Mouse (Mus musculus) c-Kit-negative CD71-positive TER-119-positive erythroid progenitor cells, embryonic 14.5 days (primary cell): ENCODE results near the gene Iffo2.
A peak's percentile ranks its signal among the peaks of the same experiment; 100 is the strongest.

Experiments used
- DNase-seq: peaks from one replicate; pipeline ENCODE4 v3.0.0-alpha.2; 2013; ENCODE audit warnings: low read depth, low spot score

Gene Iffo2

DNA sequence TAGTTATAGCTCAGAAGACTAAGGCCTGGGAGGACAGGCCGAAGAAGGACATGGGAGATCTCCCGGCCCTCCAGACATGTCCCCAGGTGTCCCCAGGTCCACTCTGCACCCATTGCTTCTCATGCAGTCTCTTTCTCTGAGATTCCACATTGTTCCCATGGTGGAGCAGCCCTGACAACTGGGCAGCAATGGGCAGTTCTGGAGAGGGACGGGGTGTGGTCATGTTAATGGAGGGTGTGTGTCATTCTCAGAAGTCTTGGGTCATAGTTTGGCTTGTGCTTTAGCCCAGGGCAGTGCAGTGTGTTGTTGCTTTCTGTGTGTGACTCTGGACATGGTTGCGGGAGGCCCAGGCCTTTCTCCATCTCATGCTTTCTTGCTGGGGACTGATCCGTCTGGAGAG is 76.4 kb downstream of the Iffo2 start:
- no peak for DNase-seq

DNA sequence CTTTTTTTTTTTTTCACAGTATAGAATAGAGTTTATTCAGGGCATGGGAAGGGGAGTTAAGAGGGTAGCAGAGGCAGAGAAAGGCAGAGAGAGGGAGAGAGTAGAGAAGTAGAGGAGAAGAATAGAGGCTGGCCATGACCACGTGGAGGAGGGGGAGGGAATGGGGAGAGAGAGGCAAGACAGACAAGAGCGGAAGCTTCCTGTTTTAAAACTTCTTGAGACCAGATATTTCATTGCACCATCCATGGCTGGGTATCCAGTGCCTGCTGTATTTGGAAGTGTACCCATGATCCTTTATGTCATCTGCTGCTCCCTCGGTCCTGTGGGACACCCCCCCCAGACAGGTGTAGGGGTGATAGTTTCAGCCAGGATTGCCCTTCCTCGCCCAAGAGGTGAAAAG is 78.6 kb downstream of the Iffo2 start:
- DNase-seq: no peak

DNA sequence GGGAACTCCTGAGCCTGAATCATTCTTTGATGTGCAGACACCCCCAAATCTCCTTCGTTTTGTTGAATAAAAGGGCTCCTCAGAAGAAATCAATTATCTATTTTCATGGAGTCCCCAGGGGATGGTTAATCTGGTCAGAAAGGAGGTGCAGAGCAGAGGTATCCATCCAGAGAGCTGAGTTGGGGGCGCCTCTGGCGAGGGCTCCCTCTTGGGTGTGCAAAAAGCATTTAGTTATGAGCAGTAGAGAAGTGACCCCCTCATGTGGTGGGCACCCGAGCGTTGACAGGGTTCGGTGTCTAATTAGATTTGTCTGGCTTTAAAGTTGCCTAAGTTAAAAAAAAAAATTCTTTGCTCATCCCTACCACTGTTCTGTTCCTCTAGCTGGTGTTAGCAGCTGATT is 80.6 kb downstream of the Iffo2 start:
- no peak for DNase-seq

DNA sequence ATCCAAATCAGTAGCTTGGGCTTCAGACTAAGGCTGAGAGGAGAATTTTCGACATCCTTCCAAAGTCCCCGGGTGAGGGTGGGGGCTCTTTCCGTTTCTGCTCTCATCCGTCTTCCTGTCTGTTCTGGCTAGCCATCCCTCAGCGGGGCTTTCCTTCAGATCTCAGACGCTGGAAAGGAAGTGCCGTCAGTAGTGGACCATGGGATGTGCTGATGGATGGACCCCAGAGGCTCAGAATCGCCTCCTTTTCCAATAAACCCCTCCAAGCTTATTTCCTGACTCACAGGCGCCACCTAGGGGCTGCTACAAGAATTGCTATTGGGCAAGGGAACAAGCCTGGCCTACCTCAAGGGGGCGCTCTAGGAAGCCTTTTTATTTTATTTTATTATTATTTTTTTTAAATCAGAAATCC is 81.2 kb downstream of the Iffo2 start:
- DNase-seq: peak; percentile 45

DNA sequence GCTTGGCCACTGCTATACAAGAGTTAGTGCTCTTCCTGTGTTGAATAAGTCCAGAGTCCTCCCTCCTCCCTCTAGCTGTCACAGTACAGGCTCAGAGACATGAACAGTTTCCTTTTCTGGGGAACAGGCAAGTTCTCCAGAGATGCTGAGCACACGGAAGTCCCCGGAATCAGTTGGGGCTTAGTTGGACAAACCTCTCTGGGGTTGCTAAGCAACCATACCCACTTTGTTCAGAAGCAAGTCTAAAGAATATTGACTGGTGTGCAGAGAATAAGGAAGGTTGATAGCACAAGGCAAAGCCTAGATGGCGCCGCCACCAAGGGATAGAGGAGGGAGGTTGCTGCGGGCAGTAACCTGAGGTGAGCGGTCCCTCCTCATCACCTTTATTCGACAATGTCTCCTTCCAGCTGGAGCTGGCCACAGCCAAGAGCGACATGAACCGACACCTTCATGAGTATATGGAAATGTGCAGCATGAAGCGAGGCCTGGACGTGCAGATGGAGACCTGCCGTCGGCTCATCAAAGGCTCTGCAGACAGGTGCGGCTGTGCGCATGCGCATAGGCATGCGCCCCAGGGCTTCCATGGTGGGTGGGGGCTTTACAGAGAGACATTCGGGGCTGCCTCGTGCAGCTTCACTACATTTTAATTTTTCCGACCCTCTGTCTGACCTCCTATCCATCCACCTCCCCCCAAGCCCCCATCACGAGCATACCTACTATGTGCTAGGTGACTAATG is 84.3 kb downstream of the Iffo2 start:
- DNase-seq: no peak

DNA sequence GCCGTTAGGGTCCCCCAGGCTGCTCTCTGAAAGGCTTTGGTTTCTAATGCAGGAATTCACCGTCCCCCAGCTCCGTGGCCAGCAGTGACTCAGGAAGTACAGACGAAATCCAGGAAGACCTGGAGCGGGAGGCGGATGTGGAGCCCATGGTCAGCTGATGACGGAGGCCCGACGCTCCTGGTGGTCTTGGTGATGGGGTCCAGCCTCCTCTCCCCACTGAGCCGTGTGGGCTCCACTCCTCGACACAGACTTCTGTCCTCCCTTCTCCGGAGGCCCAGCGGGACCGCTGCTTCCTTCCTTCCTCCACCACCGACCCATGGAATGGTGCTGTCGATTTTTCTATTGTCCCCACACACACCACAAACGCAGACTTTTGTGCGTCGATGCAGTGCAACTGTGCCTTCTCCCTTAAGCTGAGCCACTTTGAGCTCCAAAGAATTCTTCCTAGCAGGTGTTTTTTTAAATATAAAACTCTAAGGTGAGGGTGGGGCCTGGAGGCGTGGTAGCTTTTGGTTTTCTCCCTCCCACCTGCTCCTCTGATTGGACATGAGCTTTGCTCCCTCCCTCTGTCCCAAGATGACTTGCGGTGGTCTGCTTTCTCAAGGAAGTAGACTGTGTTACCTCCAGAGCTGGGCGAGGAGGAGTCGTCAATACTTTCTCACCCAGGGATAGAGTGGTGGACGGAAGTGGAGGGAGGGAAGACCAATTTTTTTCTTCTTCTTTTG is 86.1 kb downstream of the Iffo2 start:
- peak; percentile 51 for DNase-seq

DNA sequence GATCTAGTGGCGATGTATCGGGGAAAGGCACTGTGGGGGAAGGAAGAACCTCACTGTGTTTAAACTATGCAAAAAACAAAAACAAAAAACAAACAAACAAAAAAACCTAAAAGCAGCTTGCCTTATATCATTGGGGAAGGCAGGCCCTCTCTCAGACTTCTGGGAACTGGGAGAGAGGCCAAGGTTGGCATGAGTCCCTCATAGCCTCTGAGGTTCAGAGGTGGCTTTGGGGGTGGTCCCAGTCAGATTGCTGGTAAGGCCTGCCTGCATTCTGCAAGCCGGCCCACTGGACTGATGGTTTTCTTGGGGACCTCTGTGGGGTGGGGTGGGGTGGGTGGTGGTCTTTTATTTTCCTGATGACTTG is 86.6 kb downstream of the Iffo2 start:
- no peak for DNase-seq

DNA sequence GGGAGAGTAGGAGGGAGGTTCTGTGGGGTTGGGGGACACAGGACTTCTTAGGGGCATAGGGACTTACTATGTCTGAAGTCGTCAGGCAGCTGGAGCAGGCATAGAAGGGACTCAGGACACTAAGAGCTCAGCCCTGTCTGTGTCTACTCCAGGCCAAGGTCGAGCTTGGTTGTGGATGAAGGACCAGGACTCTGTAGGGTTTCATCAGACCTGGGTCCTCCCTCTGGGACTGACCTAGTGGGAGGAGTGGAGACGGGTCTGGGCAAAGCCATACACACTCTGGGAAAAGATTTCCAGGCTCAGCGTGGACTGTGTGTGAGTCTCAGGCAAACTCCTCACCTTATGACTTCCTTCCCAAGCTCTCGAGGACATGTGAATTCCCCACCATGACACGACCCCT is 89.4 kb downstream of the Iffo2 start:
- no peak for DNase-seq

DNA sequence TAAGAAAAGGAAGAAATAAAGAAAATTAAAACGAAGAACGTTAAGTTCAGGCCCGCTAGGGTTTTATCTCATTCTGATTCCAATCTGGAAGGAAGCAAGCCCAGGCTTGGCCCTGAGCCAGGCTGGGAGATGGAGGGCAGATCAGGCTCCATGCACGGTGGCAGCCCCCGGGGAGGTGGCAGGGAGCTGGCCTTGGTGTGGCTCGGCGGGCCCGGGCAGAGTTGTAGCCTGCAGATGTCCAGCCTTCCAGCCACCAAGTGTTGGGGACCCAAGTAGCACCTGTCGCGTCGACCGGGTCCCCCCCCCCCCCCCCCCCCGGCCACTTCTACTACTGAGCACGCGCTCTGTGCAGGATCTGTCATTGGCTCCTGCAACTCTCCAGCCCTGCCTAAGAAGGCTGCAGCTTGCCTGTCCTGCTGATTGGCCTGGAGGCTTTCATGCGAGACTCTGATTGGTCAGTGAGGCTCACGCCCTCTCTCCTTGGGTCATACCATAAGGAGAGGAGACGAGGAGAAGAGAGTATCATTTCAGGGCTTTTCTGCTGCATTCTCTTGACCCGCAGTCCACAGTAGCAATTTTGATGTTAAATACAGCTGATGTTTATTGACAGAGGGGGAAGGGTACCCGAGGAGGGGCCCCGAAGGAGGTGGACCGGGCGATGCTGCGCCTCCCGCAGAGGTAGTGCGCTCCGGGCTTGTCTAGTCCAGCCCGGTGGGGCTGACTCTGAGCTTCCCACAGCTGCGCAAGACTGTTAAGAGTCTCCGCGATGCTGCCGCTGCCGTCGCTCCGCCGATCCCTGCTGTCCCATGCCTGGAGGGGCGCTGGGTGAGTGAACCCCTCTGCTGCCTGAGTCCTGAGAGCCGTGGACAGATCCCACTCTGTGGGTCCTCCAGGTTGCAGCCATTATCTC is 92.3 kb downstream of the Iffo2 start, which contains the start of gene Aldh4a1:
Gene Aldh4a1, plus strand, starts transcription at position 494 of the 910 bp plus-strand sequence.
- DNase-seq: peak; percentile 85

DNA sequence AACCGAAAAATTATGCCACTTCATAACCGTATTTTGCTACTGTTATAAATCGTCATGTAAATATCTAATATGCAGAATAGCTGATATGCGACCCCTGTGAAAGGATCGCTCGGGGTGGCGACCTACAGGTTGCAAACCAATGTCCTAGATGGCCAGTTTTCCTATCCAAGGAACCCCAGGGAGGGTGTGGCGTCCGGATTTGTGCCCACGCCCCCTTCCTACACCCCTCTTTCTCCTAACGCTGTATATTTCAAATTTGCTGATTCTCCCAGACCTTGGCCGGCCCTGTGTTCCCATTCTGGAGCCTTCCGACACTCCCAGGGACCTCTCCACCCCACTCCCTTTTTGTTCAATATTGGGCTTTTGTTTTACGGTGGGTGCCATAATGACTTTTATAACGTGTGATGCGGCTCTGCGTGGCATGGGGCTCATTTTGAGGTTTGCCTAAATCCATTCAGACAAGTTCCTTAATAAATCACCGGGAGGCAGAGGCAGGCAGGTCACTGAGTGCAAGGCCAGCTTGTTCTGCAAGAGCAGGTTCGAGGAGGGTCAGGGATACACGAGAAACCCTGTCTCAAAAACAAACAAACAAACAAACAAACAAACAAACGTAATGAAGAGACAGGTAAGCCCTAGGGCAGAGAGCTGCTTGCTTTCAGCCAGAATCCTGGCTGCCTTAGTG is 93.2 kb downstream of the Iffo2 start:
- no peak for DNase-seq

DNA sequence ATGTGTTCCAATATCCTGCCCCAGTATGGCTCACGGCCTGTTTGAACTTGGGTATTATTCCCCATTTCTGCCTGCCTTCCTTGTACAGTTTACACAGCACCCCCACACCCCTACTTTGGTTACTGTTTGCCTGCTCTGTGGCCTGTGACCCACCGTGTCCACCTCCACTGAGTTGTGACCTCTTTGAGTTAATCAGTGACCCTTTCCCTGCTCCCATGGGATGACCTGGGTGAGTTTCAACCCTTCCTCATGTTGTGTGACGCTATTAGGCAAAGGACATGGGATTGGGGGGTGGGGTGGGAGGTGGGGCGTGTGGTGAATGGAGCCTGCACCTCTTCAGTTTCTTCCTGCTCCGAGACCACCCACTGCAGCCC is 93.8 kb downstream of the Iffo2 start:
- no peak for DNase-seq

DNA sequence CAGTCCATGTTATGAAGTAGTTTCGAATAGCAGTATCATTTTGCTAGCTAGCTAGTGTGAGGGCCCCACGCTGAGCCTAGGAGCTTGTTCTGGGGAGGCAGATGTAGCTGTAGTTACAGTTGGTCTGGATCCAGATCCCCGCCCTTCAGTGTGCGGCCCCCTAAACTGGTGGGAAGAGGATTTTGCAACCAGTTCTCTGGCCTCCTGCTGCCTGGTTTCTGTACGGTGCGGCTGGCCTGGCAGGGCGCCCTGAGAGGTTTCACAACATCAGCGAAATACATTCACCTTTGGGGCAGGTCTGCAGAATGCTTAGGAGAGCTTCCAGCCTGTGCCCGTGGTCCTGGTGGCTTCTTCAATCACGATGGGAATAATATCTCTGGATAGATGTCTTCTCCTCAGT is 94.4 kb downstream of the Iffo2 start:
- no peak for DNase-seq

DNA sequence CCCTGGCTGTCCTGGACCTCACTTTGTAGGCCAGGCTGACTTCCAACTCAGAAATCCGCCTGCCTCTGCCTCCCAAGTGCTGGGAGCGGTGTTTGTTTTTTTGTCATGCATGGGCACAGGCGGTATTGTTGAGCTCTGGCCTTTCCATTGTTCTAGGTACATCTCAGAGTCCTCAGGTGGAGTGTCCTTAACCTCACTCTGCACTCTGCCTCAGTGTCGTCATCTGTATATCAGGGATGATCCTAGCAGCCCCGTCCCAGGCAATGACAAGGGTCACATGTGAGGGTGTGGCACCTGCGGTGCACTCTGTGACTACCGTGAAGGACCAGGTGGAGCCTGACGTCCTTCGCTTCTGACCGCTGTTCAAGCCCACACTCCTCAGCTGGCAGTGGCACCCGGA is 97.0 kb downstream of the Iffo2 start:
- DNase-seq: no peak

DNA sequence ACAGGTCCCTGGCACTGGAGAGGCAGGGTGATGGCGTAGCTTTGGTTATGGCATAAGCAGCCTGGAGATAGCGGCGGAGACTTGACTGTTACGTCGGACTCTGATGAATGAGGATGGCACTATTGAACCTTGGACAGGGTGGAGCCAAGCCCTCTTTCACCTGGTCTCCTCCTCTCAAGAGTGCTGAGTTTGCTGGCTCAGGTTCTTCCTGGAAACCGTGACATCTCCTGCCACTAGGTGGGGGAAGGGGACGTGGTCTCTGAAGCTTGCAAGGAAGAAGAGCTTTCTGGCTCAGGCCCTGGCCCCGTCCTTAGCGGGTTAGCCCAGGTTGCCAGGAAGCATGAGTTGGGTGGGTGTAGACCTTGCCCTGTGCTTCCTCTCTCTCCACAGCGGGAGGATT is 99.8 kb downstream of the Iffo2 start:
- DNase-seq: no peak

DNA sequence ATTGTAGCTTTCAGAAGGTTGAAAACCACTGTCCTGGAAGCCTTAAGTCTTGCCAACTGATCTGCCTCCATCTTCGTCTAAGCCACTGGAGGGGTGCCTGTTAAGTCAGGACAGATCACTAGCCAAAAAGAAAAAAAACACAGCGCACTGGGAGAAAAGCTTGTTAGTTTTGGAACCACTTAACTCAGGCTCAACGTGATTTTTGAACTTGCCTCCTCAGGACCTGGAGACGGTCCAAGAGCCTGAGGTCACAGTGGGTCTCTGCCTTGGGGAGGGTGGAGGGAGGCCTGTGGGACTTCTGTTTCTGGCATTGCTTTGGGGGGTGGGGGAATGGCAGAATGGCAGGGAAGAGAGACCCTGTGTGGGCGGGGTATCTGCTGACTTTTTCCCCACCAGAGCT is 100.8 kb downstream of the Iffo2 start:
- DNase-seq: no peak

DNA sequence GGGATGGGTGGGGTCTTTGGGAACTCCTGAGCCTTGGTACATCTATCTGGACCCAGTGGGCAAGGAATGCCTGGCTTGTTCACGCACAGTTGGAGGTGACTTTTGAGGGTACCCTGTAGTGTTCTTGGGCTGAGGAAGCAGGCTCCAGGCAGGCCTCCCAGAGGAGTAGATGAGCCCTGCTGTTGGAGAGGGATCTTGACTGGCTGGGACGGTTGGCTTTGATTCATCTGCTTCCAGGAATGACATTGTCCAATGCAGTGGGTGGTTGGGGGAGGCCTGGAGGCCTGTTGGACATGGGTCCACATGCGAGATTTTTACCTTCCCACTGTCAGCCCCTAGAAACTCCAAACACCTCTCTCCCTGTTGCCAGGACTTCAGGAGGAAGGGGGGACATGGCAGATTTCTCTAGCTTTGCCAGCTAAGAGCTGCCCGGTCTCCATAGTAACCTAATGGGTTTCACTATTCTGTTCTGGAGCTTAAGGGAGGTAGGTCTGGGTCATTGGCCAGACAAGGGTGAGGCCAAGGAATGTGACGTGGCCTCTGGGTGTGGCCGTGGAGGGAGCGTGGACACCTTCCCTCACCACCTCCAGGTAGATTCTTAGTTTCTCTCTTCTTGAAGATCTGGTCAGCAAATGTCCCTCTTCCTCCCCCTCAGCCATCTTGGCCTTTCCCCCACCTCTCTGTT is 101.4 kb downstream of the Iffo2 start:
- DNase-seq: no peak

DNA sequence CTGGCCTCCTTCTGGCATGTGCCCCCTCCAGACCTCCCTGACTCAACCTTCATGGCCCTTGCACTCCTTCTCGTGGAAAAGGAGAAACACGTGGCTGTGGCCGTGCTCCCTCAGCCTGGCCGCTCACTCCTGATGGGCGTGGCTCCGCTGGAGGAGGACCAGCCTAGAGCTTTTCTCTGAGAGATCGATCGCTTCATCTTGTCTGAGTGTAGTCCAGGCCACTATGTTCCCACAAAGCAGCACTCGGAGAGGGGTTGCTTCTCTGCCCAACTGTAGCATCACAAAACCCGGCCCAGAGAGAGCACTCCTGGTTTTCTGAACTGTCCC is 101.9 kb downstream of the Iffo2 start:
- no peak for DNase-seq

DNA sequence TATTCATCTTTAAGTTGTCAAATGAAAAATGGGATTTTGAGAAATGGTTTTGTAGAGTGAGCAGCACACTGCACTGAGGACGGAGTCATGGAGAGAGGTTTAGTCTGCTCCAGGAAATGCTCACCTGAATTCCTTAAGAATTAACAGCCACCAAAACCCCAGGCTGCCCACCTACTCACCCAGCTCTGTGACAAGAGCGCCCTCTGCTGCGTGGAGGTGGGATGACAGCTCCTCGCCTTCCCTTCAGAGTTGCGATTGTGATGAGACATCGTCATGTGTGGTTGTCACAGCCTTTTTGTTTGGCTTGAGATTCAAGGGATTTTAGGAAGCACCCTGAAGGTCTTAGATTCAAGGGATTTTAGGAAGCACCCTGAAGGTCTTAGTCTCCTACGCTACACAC is 106.0 kb downstream of the Iffo2 start:
- DNase-seq: peak; percentile 21

DNA sequence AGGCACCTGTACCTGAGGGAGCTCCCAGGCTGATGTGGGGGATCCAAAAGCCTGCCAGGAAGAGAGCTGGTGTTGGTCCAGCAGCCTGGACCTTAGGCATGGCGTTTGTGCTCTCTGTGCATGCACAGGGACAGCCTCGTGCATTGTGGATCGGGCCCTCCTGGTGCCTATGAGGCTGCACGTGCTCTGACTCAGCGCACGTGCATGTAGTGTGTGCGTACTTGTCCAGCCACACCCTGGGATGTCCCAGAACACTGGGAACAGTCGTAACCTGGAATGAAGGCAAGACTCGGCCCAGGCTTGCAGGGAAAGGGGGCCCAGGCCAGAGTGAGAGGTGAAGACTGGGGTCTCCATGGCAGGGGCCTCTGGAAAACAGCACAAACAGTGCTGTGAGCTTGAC is 107.5 kb downstream of the Iffo2 start:
- no peak for DNase-seq

DNA sequence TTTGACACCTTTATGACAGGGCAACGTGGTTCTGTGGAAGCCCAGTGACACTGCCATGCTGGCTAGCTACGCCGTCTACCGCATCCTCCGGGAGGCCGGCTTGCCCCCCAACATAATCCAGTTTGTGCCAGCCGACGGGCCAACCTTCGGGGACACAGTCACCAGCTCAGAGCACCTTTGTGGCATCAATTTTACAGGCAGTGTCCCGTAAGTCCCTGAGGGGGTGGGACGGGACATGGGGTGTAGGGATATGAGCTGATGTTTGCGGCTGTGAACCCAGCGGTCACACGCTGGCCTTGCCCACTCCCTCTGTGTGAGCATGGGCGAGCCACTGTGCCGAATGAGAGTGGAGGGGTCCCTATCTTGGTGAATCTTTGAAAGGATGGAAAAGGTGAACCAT is 108.0 kb downstream of the Iffo2 start:
- DNase-seq: no peak

DNA sequence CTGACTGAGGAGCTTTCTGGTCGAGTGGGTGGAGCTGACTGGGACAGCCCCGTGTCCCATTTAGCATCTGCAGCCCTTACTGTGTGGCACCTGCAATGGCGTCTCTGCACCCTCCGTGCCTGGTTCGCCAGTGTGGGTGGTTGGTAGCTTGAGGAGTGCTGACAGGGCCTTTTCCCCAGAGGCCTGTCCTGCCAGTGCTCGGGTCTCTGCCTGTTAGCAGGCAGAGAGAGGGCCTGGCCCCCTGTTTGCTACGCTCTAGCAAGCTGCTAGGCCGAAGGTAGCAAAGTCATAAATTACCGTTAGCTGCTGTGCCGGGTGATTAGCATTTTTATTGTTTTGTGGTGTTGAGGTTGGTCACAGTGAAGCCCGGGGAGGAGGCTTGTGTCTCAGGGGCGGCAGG is 109.5 kb downstream of the Iffo2 start:
- no peak for DNase-seq
